Mouse (Mus musculus) C2C12 (cell line): ENCODE measurements around the gene Pcmtd2. TPM values are rescaled to one million over a fixed set of nuclear protein-coding genes. Genes with fewer than 3 reads are reported as not detected.
"Not testable (repeated sequence)": the region's sequence is repeated elsewhere in the genome, so short reads cannot be mapped to it uniquely, and the experiment has no call there.

ENCODE experiments used
- H3K27me3 ChIP-seq: one replicate; pipeline ENCODE4 v1.6.1; 2011; ENCODE audit not compliant: control insufficient read depth, insufficient read depth, insufficient read length
- H3K36me3 ChIP-seq: one replicate; pipeline ENCODE4 v1.6.1; 2011; ENCODE audit not compliant: control insufficient read depth, insufficient read depth
- H3K4me3 ChIP-seq: one replicate; pipeline ENCODE4 v1.5.1; 2011; ENCODE audit warnings: mild to moderate bottlenecking, control low read depth; ENCODE audit not compliant: poor library complexity, insufficient read depth, severe bottlenecking
- H3K79me2 ChIP-seq: one replicate; pipeline ENCODE4 v1.6.1; 2011; ENCODE audit not compliant: control insufficient read depth, insufficient read depth
- H3K79me3 ChIP-seq: one replicate; pipeline ENCODE4 v1.6.1; 2011; ENCODE audit warnings: low read depth, control low read depth
- H3ac ChIP-seq: one replicate; pipeline ENCODE3; 2011; ENCODE audit warnings: low read depth; ENCODE audit not compliant: control insufficient read depth, insufficient read length
- CEBPB ChIP-seq: IDR thresholded peaks from one replicate; pipeline ENCODE4 v1.6.1; 2011; ENCODE audit warnings: low read depth, mild to moderate bottlenecking, control low read depth, moderate library complexity
- CTCF ChIP-seq: IDR thresholded peaks from one replicate; pipeline ENCODE4 v1.5.1; 2011; ENCODE audit not compliant: control insufficient read depth, insufficient read depth, insufficient read length
- FOSL1 ChIP-seq: IDR thresholded peaks from one replicate; pipeline ENCODE4 v1.8.0; 2011; ENCODE audit warnings: mild to moderate bottlenecking, low read length; ENCODE audit not compliant: poor library complexity, insufficient read depth, severe bottlenecking
- MAX ChIP-seq: IDR thresholded peaks from one replicate; pipeline ENCODE4 v1.6.1; 2011; ENCODE audit warnings: mild to moderate bottlenecking, control low read depth
- MYOD1 ChIP-seq: IDR thresholded peaks from one replicate; pipeline ENCODE4 v1.6.1; 2011; ENCODE audit warnings: low read depth; ENCODE audit not compliant: control insufficient read depth, insufficient read length
- MYOG ChIP-seq: IDR thresholded peaks from one replicate; pipeline ENCODE4 v1.6.1; 2011; ENCODE audit not compliant: control insufficient read depth, insufficient read length; ENCODE audit errors: extremely low read depth
- USF1 ChIP-seq: IDR thresholded peaks from one replicate; pipeline ENCODE4 v1.6.1; 2011; ENCODE audit warnings: low read depth, mild to moderate bottlenecking, control low read depth, moderate library complexity
- long read RNA-seq, 2 experiments: library from polyadenylated mRNA; unstranded; transcript quantifications; one replicate each; pipeline ENCODE4 v2.0.0; 2019 to 2020
- polyA plus RNA-seq: library from polyadenylated mRNA; unstranded; fragments of >200 nt; fragmentation: generic; extraction: Trizol; gene quantifications from one replicate; pipeline ENCODE4 v1.2.1, GENCODE M21; 2012; ENCODE audit warnings: missing spikeins

The Pcmtd2 gene
- polyA plus RNA-seq = 4.4 TPM
- long read RNA-seq, experiment 1, transcript Pcmtd2-201 (7 exons, 3,569 nt) = major isoform, 5 of 7 reads
- long read RNA-seq, experiment 1, partial matches to known transcripts = 0 of 7 reads
- long read RNA-seq, experiment 1, other reads (novel, unspliced or antisense) = 2 of 7 reads
- long read RNA-seq, experiment 2, transcript Pcmtd2-201 (7 exons, 3,569 nt) = major isoform, 39 of 55 reads
- long read RNA-seq, experiment 2, partial matches to known transcripts = 0 of 55 reads
- long read RNA-seq, experiment 2, other reads (novel, unspliced or antisense) = 12 of 55 reads

DNA sequence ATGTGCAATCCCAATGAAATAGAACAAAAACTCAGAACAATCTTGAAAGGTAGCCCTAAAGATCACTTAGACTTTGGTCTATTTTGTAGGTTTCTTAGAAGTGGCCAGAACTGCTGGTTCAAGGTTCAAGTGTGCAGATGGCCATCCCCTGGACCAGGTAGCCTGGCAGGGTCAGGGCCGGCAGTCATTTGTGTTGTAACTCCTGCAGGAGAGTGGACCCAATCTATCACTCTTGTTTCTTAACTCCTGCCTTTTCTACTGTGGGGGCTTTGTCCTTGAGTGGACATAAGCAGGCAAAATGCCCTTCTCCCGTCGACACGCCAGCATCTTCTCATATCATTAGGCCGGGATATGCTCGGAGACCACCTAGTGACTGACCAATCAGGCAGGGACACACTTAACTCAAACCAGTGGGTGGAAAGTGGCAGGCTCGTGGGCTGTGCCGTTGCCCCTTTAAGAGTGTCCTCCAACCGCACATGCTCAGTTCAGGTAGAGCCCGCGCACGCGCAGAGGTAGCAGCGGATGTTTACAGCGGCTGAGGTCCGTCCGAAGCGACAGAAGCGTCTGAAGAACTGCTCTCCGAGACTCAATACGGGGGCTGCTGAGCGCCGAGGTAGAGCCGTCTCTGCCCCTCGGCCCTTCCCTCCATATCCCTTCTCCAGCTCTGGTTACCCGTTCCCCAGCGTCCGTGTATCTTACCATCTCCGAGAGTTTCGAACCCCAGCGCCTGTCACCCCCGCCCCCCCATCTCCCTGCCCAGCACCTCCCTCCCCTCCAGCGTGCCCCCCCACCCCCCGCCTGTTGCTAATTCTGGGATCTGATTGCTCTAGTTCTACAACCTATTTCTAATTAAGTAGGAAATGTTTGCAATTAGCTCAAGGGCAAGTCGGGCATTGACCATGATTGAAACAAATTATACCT lies at the start of gene Pcmtd2:
Pcmtd2 (plus strand) TSS at position 483 of the 921 bp plus-strand sequence.
- peaks cover 12% of the 10 kb centered on the region for H3K79me2 ChIP-seq
- peak within 1 kb of the TSS; percentile 66 for H3K4me3 ChIP-seq
- peak within 1 kb of the TSS; percentile 91 for H3ac ChIP-seq
- H3K36me3 ChIP-seq = no peaks in the 10 kb centered on the region
- TF ChIP-seq MAX (peak; percentile 71), USF1 (no peak), FOSL1 (no peak), CEBPB (no peak)
- no peaks in the 10 kb centered on the region for H3K27me3 ChIP-seq
- H3K79me3 ChIP-seq = peaks cover 4% of the 10 kb centered on the region

GRCm38 (mm10) chr2:181789396-181789795 lies 48.3 kb upstream of the Pcmtd2 start:
- no peaks in the 10 kb centered on the region for H3K79me3 ChIP-seq
- no peak overlapping the region for H3K4me3 ChIP-seq
- H3K36me3 ChIP-seq = no peaks in the 10 kb centered on the region
- H3K27me3 ChIP-seq = no peaks in the 10 kb centered on the region
- TF ChIP-seq FOSL1 (no peak), USF1 (no peak), CEBPB (no peak), CTCF (no peak), MYOG (no peak), MYOD1 (no peak), MAX (no peak)
- no peaks in the 10 kb centered on the region for H3K79me2 ChIP-seq
- no peak overlapping the region for H3ac ChIP-seq

DNA sequence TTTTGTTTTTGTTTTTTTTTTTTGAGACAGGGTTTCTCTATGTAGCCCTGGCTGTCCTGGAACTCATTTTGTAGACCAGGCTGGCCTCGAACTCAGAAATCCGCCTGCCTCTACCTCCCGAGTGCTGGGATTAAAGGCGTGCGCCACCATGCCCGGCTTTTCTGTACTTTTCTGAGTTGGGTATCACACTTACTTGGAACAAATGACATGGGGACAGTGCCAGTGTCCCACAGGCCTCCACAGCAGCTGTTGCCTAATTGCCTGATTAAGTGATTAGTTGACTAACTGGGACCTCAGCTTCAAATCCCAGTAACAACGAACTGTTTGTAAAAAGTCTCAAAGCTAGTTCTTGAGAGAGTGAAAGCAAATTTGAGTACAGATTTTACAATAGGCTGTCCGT lies 44.5 kb upstream of the Pcmtd2 start:
- H3K27me3 ChIP-seq, H3K79me2 ChIP-seq, H3K4me3 ChIP-seq, H3K36me3 ChIP-seq, H3K79me3 ChIP-seq, H3ac ChIP-seq: not testable (repeated sequence)

GRCm38 (mm10) chr2:181795641-181796130 lies 42.0 kb upstream of the Pcmtd2 start:
- H3K4me3 ChIP-seq = no peak overlapping the region
- H3K36me3 ChIP-seq = no peaks in the 10 kb centered on the region
- H3K79me2 ChIP-seq = no peaks in the 10 kb centered on the region
- TF ChIP-seq MYOD1 (no peak), CTCF (no peak), MAX (no peak), MYOG (no peak), USF1 (no peak), CEBPB (no peak), FOSL1 (no peak)
- H3K27me3 ChIP-seq = peaks cover 1% of the 10 kb centered on the region
- no peak overlapping the region for H3ac ChIP-seq
- no peaks in the 10 kb centered on the region for H3K79me3 ChIP-seq

GRCm38 (mm10) chr2:181797672-181798071 lies 40.0 kb upstream of the Pcmtd2 start:
- Histone ChIP-seq H3K79me3 (no peaks in the 10 kb centered on the region), H3K4me3 (no peak overlapping the region), H3K36me3 (no peaks in the 10 kb centered on the region), H3K27me3 (peaks cover 4% of the 10 kb centered on the region), H3K79me2 (no peaks in the 10 kb centered on the region), H3ac (no peak overlapping the region)
- TF ChIP-seq MYOG (no peak), MYOD1 (no peak), CEBPB (no peak), USF1 (no peak), FOSL1 (no peak), MAX (no peak), CTCF (no peak)
